ENCODE assay signal across 19 mouse cellular contexts in genomic region chr13:70162115-70162514, GRCm38 (mm10).
A peak's percentile ranks its signal among the peaks of the same experiment; 100 is the strongest.
DNase-seq lines count a peak whose midpoint lies in the region; ATAC-seq and TF ChIP-seq lines count a peak whose summit lies in the region.
"Had no signal": no experiment of that assay in that cellular context is flagged by ENCODE, and none has a peak within 500 bp of the region (broad histone marks: within the 10 kb centered on the region; RNA-seq: fewer than 3 reads in every experiment).

No protein-coding gene starts in this region.

- no peak for DNase-seq in hindbrain, embryonic 14.5 days (ENCODE audit: low spot score)
- DNase-seq in hindbrain, embryonic 11.5 days (ENCODE audit: low spot score) = no peak
- no peak for DNase-seq in testis, postnatal 10 days (ENCODE audit: low spot score)
- no peak for DNase-seq in midbrain, postnatal 0 days (ENCODE audit: low spot score)
- DNase-seq: adrenal gland, adult 2 months; adrenal gland, postnatal 10 days; adrenal gland, postnatal 25 days; cerebellum, adult 11 months; cerebellum, adult 18-20 months; cerebellum, adult 8-10 months; cerebellum, adult 9-11 months; cerebellum, postnatal 14 days; cerebellum, postnatal 36 days had no signal

- no peak overlapping the region for H3K9ac ChIP-seq in hindbrain, embryonic 14.5 days
- H3K9ac ChIP-seq in hindbrain, embryonic 11.5 days (ENCODE audit: low read depth, low read length) = no peak overlapping the region
- no peak overlapping the region for H3K9ac ChIP-seq in neural tube, embryonic 13.5 days
- no peak overlapping the region for H3K9ac ChIP-seq in neural tube, embryonic 14.5 days (replicated peaks; ENCODE audit: low read depth, low read length)
- H3K9ac ChIP-seq in midbrain, postnatal 0 days (replicated peaks; ENCODE audit: low read length, poor library complexity, severe bottlenecking) = no peak overlapping the region
- H3K9ac ChIP-seq: embryonic facial prominence, embryonic 12.5 days; forebrain, embryonic 13.5 days; forebrain, embryonic 15.5 days had no signal

- 0 out of 2 replicates have a peak, but pooled peaks have one; percentile 50 for ATAC-seq in hindbrain, embryonic 14.5 days (ENCODE audit: low FRiP score)
- ATAC-seq in hindbrain, embryonic 11.5 days (ENCODE audit: low FRiP score) = no peak
- ATAC-seq in neural tube, embryonic 13.5 days (ENCODE audit: low read depth) = peak; percentile 78
- ATAC-seq in neural tube, embryonic 14.5 days (ENCODE audit: low read depth) = peak; percentile 77; the same call in 1 of the 2 replicates
- no peak for ATAC-seq in midbrain, postnatal 0 days (ENCODE audit: low FRiP score)
- ATAC-seq: forebrain, embryonic 13.5 days; forebrain, embryonic 15.5 days had no signal

- no peak for TF ChIP-seq CTCF in midbrain, postnatal 0 days (IDR thresholded peaks at IDR 0.05)

- WGBS in hindbrain, embryonic 14.5 days = 71% methylated on average over 4 of the region's 4 CpGs
- 88% methylated on average over 4 of the region's 4 CpGs for WGBS in hindbrain, embryonic 11.5 days
- 45% methylated on average over 4 of the region's 4 CpGs for WGBS in neural tube, embryonic 13.5 days
- WGBS in neural tube, embryonic 14.5 days = 42% methylated on average over 4 of the region's 4 CpGs
- 85% methylated on average over 4 of the region's 4 CpGs for WGBS in midbrain, postnatal 0 days

- H3K9me3 ChIP-seq in hindbrain, embryonic 14.5 days (ENCODE audit: control insufficient read depth, low read length) = no peaks in the 10 kb centered on the region
- H3K9me3 ChIP-seq in hindbrain, embryonic 11.5 days (ENCODE audit: control insufficient read depth, low read length) = no peaks in the 10 kb centered on the region
- H3K9me3 ChIP-seq in neural tube, embryonic 13.5 days = no peaks in the 10 kb centered on the region
- no peaks in the 10 kb centered on the region for H3K9me3 ChIP-seq in neural tube, embryonic 14.5 days (ENCODE audit: control insufficient read depth, low read length)
- no peaks in the 10 kb centered on the region for H3K9me3 ChIP-seq in midbrain, postnatal 0 days (ENCODE audit: low read length)
- H3K9me3 ChIP-seq: embryonic facial prominence, embryonic 10.5 days; embryonic facial prominence, embryonic 12.5 days; forebrain, embryonic 13.5 days; forebrain, embryonic 15.5 days had no signal

- H3K27ac ChIP-seq in hindbrain, embryonic 14.5 days = peak overlapping the region; percentile 51; the same call in 1 of the 2 replicates
- H3K27ac ChIP-seq in hindbrain, embryonic 11.5 days (ENCODE audit: low read depth, low read length) = no peak overlapping the region
- H3K27ac ChIP-seq in neural tube, embryonic 13.5 days (replicated peaks) = peak overlapping the region; percentile 79
- peak overlapping the region; percentile 62 for H3K27ac ChIP-seq in neural tube, embryonic 14.5 days (ENCODE audit: low read depth, low read length)
- H3K27ac ChIP-seq in midbrain, postnatal 0 days (ENCODE audit: low read depth, low read length) = no peak overlapping the region
- H3K27ac ChIP-seq: embryonic facial prominence, embryonic 10.5 days; embryonic facial prominence, embryonic 12.5 days; forebrain, embryonic 13.5 days; forebrain, embryonic 15.5 days had no signal

- H3K27me3 ChIP-seq in hindbrain, embryonic 14.5 days (ENCODE audit: control insufficient read depth, insufficient read depth, low read length) = no peaks in the 10 kb centered on the region
- no peaks in the 10 kb centered on the region for H3K27me3 ChIP-seq in hindbrain, embryonic 11.5 days (ENCODE audit: control insufficient read depth, insufficient read depth, low read length)
- H3K27me3 ChIP-seq in neural tube, embryonic 13.5 days = no peaks in the 10 kb centered on the region
- H3K27me3 ChIP-seq in neural tube, embryonic 14.5 days (ENCODE audit: control insufficient read depth, insufficient read depth, low read length) = no peaks in the 10 kb centered on the region
- H3K27me3 ChIP-seq in midbrain, postnatal 0 days (ENCODE audit: insufficient read depth, low read length) = no peaks in the 10 kb centered on the region
- H3K27me3 ChIP-seq: embryonic facial prominence, embryonic 12.5 days; forebrain, embryonic 13.5 days; forebrain, embryonic 15.5 days had no signal

- peaks cover 8% of the 10 kb centered on the region; the same call in 1 of the 2 replicates for H3K4me1 ChIP-seq in hindbrain, embryonic 14.5 days (replicated peaks; ENCODE audit: control insufficient read depth, insufficient read depth, low read length)
- no peaks in the 10 kb centered on the region for H3K4me1 ChIP-seq in hindbrain, embryonic 11.5 days (replicated peaks; ENCODE audit: control insufficient read depth, insufficient read depth, low read length)
- peaks cover 41% of the 10 kb centered on the region for H3K4me1 ChIP-seq in neural tube, embryonic 13.5 days (replicated peaks)
- H3K4me1 ChIP-seq in neural tube, embryonic 14.5 days (ENCODE audit: control insufficient read depth, insufficient read depth, low read length) = peaks cover 4% of the 10 kb centered on the region; the same call in 1 of the 2 replicates
- H3K4me1 ChIP-seq in midbrain, postnatal 0 days (ENCODE audit: insufficient read depth, low read length) = no peaks in the 10 kb centered on the region

- H3K4me3 ChIP-seq in hindbrain, embryonic 14.5 days (replicated peaks; ENCODE audit: low read length) = no peak overlapping the region
- H3K4me3 ChIP-seq in hindbrain, embryonic 11.5 days (ENCODE audit: low read depth, low read length) = no peak overlapping the region
- H3K4me3 ChIP-seq in neural tube, embryonic 13.5 days = no peak overlapping the region
- H3K4me3 ChIP-seq in neural tube, embryonic 14.5 days (ENCODE audit: low read depth, low read length) = no peak overlapping the region
- H3K4me3 ChIP-seq in midbrain, postnatal 0 days (ENCODE audit: low read depth, low read length) = no peak overlapping the region
- H3K4me3 ChIP-seq: embryonic facial prominence, embryonic 10.5 days; embryonic facial prominence, embryonic 12.5 days; forebrain, embryonic 13.5 days; forebrain, embryonic 15.5 days had no signal

- H3K4me2 ChIP-seq in hindbrain, embryonic 14.5 days (replicated peaks) = no peak overlapping the region
- no peak overlapping the region for H3K4me2 ChIP-seq in hindbrain, embryonic 11.5 days (replicated peaks; ENCODE audit: low read depth, low read length)
- no peak overlapping the region for H3K4me2 ChIP-seq in neural tube, embryonic 13.5 days
- H3K4me2 ChIP-seq in neural tube, embryonic 14.5 days (ENCODE audit: low read depth, low read length) = no peak overlapping the region
- no peak overlapping the region for H3K4me2 ChIP-seq in midbrain, postnatal 0 days (ENCODE audit: low read depth, low read length, poor library complexity, severe bottlenecking)
- H3K4me2 ChIP-seq: embryonic facial prominence, embryonic 12.5 days; forebrain, embryonic 13.5 days; forebrain, embryonic 15.5 days had no signal

- H3K36me3 ChIP-seq in hindbrain, embryonic 14.5 days (replicated peaks; ENCODE audit: control insufficient read depth, insufficient read depth) = no peaks in the 10 kb centered on the region
- no peaks in the 10 kb centered on the region for H3K36me3 ChIP-seq in hindbrain, embryonic 11.5 days (ENCODE audit: control insufficient read depth, insufficient read depth, low read length)
- H3K36me3 ChIP-seq in neural tube, embryonic 13.5 days = no peaks in the 10 kb centered on the region
- H3K36me3 ChIP-seq in neural tube, embryonic 14.5 days (ENCODE audit: control insufficient read depth, insufficient read depth, low read length) = no peaks in the 10 kb centered on the region
- no peaks in the 10 kb centered on the region for H3K36me3 ChIP-seq in midbrain, postnatal 0 days (ENCODE audit: insufficient read depth, low read length)
- H3K36me3 ChIP-seq: embryonic facial prominence, embryonic 10.5 days; embryonic facial prominence, embryonic 12.5 days; forebrain, embryonic 15.5 days had no signal

Comparison
In these comparisons a context has a peak if more than half of its experiments do, and no peak if none do; other contexts are left out.
1. ATAC-seq: peak in hindbrain, embryonic 14.5 days (single experiment), neural tube, embryonic 13.5 days (single experiment) and neural tube, embryonic 14.5 days (single experiment); none in hindbrain, embryonic 11.5 days (single experiment) and midbrain, postnatal 0 days (single experiment).
2. H3K27ac ChIP-seq: peak in hindbrain, embryonic 14.5 days (single experiment), neural tube, embryonic 13.5 days (single experiment) and neural tube, embryonic 14.5 days (single experiment); none in hindbrain, embryonic 11.5 days (single experiment) and midbrain, postnatal 0 days (single experiment).